Mouse (Mus musculus) olfactory bulb, adult 2 months (tissue): ENCODE data around the gene Rbl2.

Source experiments
- CTCF ChIP-seq: fragments of 200-500 bp; IDR thresholded peaks from 2 replicates; pipeline ENCODE4 v1.5.1; 2012; ENCODE audit warnings: low read depth, mild to moderate bottlenecking, low read length, moderate library complexity; ENCODE audit not compliant: insufficient read depth
- POLR2A ChIP-seq: fragments of 200-500 bp; IDR thresholded peaks from 2 replicates; pipeline ENCODE4 v1.6.1; 2012; ENCODE audit warnings: mild to moderate bottlenecking, low read depth, low read length, moderate library complexity; ENCODE audit not compliant: insufficient read depth

GRCm38 (mm10) chr8:91059884-91060510 is 9.9 kb upstream of the Rbl2 start:
- TF ChIP-seq CTCF (no peak), POLR2A (no peak)
